Mouse (Mus musculus): ENCODE data around the gene Tnni2. TPM values are rescaled to one million over a fixed set of nuclear protein-coding genes. Genes with fewer than 3 reads are reported as not detected.

Tnni2 gene
- total RNA-seq, 2 experiments from 2014 or later: 0.83 TPM; not detected in 1

Other genes with a start within 250 kb of the Tnni2 start
- gene Krtap5-3, start 240.4 kb upstream of the Tnni2 start, total RNA-seq (2021): not detected
- gene Gm7579, start 229.9 kb upstream of the Tnni2 start, total RNA-seq (2021): not detected
- not detected for gene Krtap5-5, start 211.8 kb upstream of the Tnni2 start, total RNA-seq (2021)
- gene Gm40460, start 200.7 kb upstream of the Tnni2 start, total RNA-seq (2021): not detected
- gene Gm2431, start 183.5 kb upstream of the Tnni2 start, total RNA-seq (2021): not detected
- not detected for gene Gm4559, start 167.4 kb upstream of the Tnni2 start, total RNA-seq (2021)
- not detected for gene Krtap5-1, start 144.7 kb upstream of the Tnni2 start, total RNA-seq (2021)
- gene Krtap5-4, start 138.3 kb upstream of the Tnni2 start, total RNA-seq (2021): not detected
- gene Ifitm10, start 68.1 kb upstream of the Tnni2 start, total RNA-seq (2021): 10 to 100 TPM; 15.3 to 15.8 TPM
- gene Gm49369, start 59.1 kb upstream of the Tnni2 start, total RNA-seq (2021): 1 to 10 TPM in 1 of 2 experiments, not detected in 1; 1.9 TPM
- gene Ctsd, start 53.8 kb upstream of the Tnni2 start, total RNA-seq (2021): 100 to 1,000 TPM; 244 to 255 TPM
- gene Syt8, start 7.0 kb upstream of the Tnni2 start, total RNA-seq (2021): not detected
- 1 to 10 TPM; 5.2 to 8.1 TPM for gene Lsp1, start 19.0 kb downstream of the Tnni2 start, total RNA-seq (2021)
- gene Tnnt3, start 57.0 kb downstream of the Tnni2 start, total RNA-seq (2021): not detected
- 1 to 10 TPM; 4.8 to 7.2 TPM for gene Mrpl23, start 90.9 kb downstream of the Tnni2 start, total RNA-seq (2021)
- gene Igf2, start 225.0 kb downstream of the Tnni2 start, total RNA-seq (2021): 100 to 1,000 TPM; 216 to 220 TPM
- gene Gm49394, start 228.1 kb downstream of the Tnni2 start, total RNA-seq (2021): under 1 TPM; 0.10 to 0.21 TPM

Measured in left cerebral cortex, postnatal 10 days (tissue).